Mouse (Mus musculus) small intestine, adult 2 months (tissue): ENCODE data around the gene Tmf1.

Experiments
- CTCF ChIP-seq: fragments of 200-500 bp; IDR thresholded peaks from 2 replicates; pipeline ENCODE4 v1.5.1; 2012; ENCODE audit warnings: low read depth, mild to moderate bottlenecking, control low read depth, inconsistent platforms, low read length, moderate library complexity, mixed read lengths; ENCODE audit not compliant: insufficient replicate concordance, insufficient read length; ENCODE audit errors: extremely low read depth
- POLR2A ChIP-seq: fragments of 200-500 bp; IDR thresholded peaks from 2 replicates; pipeline ENCODE4 v1.6.1; 2012; ENCODE audit warnings: low read depth, mild to moderate bottlenecking, control low read depth, inconsistent platforms, low read length, moderate library complexity

DNA sequence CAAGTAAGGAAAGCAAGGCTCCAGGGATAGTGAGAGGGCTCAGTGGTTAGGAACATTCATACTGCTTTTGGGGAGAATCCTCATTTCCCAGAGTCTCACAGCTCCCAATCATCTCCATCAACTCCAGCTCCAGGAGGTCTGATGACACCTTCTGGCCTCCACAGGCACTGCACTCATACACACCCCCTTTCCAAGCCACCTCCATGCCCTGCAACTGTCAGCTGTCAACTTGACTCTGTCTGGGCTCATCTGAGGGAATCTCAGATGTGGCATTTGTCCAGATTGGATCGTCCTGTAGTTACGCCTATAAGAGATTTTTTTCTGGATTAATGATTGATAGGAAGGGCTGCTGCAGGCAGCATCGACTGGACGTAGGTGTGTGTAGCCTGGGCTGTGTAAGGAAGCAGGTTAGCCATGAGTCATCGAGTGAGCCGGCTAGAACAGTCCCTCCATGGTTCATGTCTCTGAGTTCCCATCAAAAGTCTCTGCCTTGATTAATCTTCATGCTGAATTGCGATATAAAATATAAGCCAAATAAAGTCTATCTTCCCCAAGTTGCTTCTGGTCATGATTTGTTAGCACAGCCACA is 74.6 kb downstream of the Tmf1 start:
- TF ChIP-seq CTCF (peak; percentile 48; the same call in 1 of the 2 replicates), POLR2A (no peak)
